Mouse (Mus musculus) cerebellum, adult 11-12 months (tissue): Measurements from ENCODE around the gene Tmem176a.
"Not testable (repeated sequence)": the region's sequence is repeated elsewhere in the genome, so short reads cannot be mapped to it uniquely, and the experiment has no call there.

ENCODE experiments used
- DNase-seq: peaks from one replicate; pipeline ENCODE4 v3.0.0; 2022

Tmem176a gene

GRCm38 (mm10) chr6:48842111-48842842 is 1.6 kb downstream of the Tmem176a start:
- no peak for DNase-seq

- DNase-seq, result no peak
Measured at GRCm38 (mm10) chr6:48845086-48845485, 4.4 kb downstream of the Tmem176a start.

DNA sequence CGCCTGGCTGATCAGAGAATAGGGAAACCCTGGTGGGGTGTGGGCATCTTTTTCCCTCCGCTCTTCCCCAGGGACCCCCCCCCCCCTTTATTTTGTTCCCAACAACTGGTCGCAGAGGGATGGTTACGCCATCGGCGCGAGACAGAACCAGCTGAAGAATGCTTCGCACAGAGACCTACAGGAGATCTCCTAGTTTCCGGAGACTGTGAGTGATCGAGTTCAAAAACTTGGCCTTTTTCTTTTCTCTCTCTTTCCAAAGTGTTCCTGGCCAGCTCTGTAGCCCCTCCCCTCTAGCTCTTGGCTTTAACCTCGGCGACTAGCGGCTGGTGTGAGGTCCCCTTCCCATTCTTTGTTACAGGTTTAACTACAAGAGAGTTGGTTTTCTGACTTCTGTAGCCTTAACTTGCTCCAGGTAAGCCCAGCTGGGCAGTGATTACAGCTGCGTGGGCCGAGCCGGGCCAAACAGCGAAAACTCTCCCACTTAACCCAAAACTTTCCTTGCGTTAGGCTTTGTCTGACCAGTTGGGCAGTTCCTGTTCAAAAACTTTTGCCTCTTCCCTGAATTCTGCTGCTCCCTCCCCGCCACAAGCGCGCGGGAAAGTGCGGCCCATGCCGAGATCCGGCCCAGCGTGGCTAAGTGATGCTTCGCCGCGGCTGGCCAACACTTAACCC is 11.2 kb downstream of the Tmem176a start:
- DNase-seq, result no peak

- no peak for DNase-seq
Measured at GRCm38 (mm10) chr6:48854155-48854554, 13.4 kb downstream of the Tmem176a start.

DNA sequence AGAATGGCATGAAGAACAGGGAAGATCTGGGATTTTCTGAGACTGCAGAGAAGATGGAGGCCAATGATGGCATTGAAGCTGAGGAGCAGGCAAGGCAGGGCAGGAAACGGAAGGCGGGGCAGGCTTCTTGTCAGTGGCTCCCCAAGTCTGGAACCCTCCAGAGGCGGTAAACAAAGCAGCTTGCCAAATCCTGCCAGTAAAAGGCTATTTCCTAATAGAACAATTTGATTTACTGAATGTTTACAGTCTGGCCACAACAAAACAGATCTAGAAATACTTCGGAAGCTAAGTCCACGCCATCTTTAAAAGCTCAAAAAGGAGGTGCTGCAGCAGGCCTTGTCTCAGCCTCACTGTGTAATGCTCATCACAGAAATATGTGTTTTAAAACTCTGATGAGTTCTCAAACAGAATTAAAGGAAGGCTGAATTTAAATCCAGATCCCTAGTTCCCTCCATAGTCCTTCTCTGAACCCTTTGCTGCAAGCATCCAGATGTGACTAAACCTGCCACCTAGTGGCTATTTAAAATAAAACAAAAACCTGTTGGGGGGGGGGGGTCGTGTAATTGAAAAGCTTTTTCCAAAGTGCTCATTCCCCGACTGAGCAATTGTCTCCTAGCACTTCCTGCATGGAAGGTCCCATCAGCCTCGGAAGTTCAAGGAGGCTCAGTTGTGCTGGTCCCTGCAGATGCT is 17.0 kb downstream of the Tmem176a start:
- no peak for DNase-seq

DNA sequence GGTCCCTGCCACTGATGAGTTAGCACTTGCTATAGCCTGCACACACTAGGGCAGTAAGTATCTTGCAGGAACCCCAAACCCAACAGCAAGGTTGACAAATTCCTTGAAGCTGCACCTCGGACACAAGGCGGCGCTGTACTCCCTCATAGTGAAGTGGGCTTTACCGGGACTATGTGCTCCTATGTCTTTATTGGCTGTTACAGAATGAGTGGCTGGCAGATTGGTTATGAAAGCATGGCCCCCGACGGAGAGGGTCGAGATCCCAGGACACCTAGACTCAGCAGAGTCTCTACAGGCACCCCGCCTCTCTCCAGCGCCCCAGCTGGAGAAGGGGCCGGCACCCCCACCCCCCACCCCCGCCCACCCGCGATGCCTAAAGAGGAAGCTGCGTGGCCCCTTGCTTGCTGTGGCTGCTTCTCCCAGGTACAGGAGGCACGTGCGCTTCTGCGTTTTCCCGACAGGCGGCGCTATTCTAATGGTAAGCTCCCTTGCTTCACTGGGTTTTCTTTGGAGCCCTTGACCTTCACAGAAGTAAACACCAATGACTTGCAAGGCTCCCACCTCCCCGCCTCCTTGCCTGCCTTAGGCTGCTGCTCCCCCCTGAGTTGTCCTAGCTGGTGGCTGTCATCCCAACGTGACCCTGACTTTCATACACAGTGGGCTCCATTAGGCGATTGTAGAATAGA is 19.6 kb downstream of the Tmem176a start:
- DNase-seq, result no peak

- no peak for DNase-seq
Measured at GRCm38 (mm10) chr6:48860851-48861250, 20.1 kb downstream of the Tmem176a start.

DNA sequence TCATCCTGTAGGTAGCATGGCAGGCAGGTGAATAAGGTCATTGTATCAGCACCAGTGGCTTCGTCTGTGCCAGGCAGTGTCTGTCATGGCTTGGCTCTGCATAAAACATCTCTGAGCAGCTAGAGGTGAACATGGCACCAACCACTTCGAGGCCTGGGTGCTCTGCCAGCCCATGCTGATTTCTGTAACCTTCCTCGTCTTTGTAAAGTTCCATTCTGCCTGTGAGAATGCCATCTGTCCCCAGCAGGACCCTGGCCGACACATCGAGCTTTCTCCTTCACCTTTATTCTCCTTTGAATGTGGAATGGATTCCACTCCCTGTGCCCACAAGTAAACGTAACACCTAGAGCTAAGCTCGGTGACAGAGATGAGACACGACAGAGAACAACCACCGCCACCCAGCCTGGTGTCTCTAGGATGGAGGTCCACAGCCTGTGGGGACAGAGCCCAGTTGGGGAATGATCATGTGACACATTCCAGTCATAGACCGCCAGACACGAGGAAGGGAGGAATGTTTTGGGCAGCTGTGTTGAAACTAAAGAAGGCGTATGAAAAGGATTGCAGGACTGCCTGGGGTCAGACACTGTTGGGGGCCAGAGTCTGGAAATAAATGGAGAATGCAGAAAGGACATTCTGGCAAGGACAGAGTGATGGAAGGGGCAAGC is 21.0 kb downstream of the Tmem176a start:
- no peak for DNase-seq

- no peak for DNase-seq
Measured at GRCm38 (mm10) chr6:48862816-48863215, 22.1 kb downstream of the Tmem176a start.

DNA sequence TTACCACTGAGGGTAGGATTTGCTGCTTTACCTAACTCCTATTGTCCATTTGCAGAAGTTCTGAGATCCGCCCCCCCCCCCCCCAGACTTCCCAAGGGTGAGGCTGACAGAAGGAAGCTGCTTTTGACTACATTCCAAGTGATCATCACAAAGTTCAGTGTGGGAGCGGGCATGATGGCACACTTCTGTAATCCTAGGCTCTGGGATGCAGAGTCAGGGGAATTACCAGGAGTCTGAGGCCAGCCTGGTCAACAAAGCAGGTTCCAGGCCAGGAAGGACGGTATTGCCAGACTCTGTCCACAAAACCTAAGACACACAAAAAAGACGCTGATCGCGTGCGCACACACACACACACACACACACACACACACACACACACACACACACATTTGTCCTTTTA is 22.8 kb downstream of the Tmem176a start:
- no peak for DNase-seq

DNA sequence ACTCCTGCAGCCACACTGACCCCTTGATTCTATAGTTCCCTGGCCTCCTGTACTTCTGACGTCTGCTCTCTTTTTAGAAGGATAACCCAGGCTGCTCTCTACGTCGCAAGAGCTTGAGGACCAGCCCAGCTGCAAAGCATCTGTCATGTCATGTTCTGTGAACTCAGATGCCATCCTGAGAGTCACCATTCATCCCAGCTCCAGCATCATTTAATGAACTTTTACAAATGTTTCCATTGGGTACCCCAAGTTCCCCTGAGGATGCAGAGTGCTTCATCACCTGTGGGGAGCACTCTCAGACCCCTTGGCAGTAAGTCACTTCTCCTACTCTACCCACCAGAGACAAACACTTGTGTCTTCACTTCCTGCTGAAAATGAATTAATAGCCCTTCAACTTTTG is 23.5 kb downstream of the Tmem176a start:
- DNase-seq, result no peak

GRCm38 (mm10) chr6:48864723-48865122 is 24.0 kb downstream of the Tmem176a start:
- no peak for DNase-seq

GRCm38 (mm10) chr6:48865152-48865745 is 24.5 kb downstream of the Tmem176a start:
- no peak for DNase-seq

DNA sequence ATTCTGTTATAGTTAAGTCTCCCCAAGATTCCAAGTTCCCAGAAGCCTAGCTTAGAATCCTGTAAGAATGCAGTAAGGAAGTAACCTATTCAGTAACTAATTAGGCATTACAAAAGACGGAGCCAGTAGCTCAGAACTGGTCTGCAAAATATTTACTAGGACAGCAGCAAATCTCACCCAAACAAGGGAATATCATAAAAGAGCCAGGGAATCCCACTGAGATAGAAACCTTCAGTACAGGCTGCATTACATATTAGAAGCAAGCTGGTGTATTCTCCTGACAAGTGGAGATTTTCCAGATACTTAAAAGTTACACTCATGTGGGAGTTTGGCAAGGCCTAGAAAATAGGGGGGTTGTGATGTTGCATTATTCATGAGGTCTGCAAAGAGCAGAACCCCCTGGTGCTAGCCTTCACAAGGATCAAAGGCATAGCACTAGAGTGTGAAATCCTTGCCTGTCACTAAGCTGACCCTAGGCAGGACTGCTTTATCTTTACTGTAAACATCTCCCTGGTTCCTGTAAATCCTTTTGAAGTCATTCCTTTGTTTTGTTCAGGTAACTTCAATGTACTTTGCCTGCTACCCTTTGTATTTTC is 25.7 kb downstream of the Tmem176a start:
- DNase-seq, result not testable (repeated sequence)

- DNase-seq, result no peak
Measured at GRCm38 (mm10) chr6:48867158-48867557, 26.4 kb downstream of the Tmem176a start.

- no peak for DNase-seq
Measured at GRCm38 (mm10) chr6:48869774-48870173, 29.1 kb downstream of the Tmem176a start.

DNA sequence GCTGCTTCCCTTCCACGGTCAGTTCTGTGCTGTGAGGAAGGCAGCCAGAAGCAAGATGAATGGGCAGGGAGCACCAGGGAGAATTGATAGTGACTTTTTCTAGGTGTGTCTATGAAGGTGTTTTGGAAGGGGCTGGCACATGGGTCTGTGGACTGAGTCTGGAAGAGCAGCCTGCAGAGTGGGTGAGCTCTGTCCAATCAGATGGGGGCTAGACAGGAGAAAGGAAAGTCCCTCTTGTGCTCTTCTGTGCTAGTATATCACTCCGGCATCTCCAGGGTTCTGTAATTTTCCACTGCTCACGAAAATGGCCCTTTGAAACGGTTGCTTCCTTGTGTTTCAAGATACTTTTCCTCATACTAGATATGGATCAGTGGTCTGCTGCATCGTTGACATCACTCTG is 31.9 kb downstream of the Tmem176a start, which contains the start of gene Aoc1:
Aoc1 (plus strand) TSS at position 301 of the 400 bp plus-strand sequence.
- DNase-seq, result no peak

DNA sequence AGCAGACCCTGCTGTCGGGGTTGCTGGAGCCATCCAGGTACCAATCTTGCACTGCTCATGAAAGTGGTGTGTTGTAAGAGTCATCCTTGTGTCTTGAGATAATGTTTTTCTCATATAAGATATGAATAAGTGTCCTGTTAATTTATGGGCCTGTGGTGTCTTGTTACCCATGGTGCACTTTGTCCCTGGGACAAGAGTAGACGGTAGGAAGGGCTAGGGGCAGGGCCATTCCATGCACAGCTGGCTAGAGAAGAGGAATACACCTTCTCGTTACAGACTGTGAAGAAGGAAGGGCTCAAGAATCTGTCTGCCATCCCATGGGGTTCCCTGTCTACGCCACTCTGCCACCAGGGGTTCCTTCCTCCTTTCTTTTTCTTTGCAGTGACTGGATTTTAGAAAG is 33.9 kb downstream of the Tmem176a start:
- no peak for DNase-seq

DNA sequence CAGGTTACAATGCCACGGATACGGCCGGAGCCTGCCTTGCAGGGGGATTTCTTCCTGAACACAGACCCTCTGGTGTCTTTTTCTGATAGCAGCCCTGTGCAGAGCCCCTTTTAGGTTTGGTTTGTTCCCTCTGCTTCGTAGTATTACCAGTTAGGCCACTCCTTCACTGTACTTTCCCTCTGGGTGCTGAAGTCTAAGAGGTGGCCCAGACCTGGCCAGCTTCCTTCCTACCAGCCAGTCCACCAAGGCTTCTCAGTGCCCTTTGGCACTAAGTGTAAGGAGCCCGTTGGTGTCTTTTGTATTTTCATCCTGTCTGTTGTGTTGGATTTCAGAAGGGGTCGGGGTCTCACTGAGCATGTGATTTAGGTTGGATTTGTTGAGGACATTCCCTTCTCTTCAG is 34.8 kb downstream of the Tmem176a start:
- DNase-seq, result no peak

- DNase-seq, result peak; percentile 19
Measured at GRCm38 (mm10) chr6:48876510-48877135, 35.9 kb downstream of the Tmem176a start.

DNA sequence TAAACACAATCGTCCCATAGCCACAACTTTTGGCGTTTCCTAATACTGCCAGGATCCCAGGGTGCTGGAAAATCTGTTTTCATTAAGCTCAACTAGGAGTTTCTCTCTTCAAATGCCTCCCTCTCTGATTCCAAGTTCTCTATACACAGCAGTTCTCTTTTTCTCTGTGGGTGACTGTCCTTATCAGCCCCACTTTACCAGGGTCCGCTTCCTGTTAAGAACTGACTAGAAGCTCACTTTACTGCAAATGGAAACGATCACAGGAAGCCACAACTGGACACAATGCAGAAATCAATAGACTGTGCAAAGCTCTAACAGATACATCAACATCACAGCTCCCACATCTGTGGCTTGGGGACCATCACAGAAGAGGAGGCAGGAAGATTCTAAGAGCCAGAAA is 53.5 kb downstream of the Tmem176a start:
- no peak for DNase-seq
